Mouse (Mus musculus) embryo, embryonic 11.5 days (tissue): Measurements from ENCODE around the gene Vmn1r72.
"Not testable (repeated sequence)": the region's sequence is repeated elsewhere in the genome, so short reads cannot be mapped to it uniquely, and the experiment has no call there.

Experiments
- DNase-seq: peaks from one replicate; pipeline ENCODE4 v3.0.0-alpha.2; 2012; ENCODE audit warnings: low read depth, low spot score

The Vmn1r72 gene

DNA sequence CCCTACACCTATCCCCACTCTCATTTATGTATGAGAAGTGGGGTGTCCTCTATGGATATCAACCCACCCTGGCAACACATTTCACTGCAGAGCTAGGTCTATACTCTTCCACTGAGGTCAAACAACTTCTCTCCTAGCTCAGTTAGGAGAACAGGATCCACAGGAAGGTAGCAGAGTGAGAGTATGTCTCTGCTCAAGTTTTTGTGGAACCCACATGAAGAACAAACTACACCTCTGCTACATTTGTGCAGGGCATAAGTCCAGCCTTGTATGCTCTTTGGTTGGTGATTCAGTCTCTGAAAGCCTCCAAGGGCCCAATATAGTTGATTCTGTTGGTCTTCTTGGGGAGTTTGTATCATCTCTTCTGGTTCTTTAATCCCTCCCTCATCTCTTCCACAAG lies at the start of gene Vmn1r72:
TSS of gene Vmn1r72 (minus strand) at position 101 of the 400 bp plus-strand sequence.
- not testable (repeated sequence) for DNase-seq

DNA sequence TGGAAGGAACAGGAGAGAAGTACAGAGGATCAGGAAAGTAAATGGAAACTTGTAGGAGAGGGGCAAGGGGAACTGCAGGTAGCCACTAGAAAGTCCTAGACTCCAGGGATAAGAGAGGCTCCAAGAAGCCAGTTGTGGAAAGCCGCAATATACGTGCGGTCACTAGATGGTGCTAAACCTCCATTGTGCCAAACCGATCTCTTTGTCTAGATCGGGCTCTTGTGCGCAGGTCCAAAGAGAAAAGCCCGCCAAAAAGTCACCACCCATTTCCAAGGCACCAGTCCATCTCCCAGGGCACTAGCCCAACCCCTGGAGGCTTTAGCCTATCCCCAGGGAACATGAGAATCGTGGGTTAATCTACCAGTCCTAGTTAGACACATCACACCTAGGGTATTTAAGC lies 62.9 kb downstream of the Vmn1r72 start:
- peak; percentile 29 for DNase-seq
